Mouse (Mus musculus) embryo, embryonic 10.5 days (tissue): ENCODE results near the gene Olfr1404.
"Not testable (repeated sequence)": the region's sequence is repeated elsewhere in the genome, so short reads cannot be mapped to it uniquely, and the experiment has no call there.

Source experiments
- DNase-seq: peaks from one replicate; pipeline ENCODE4 v3.0.0-alpha.2; 2015; ENCODE audit warnings: low spot score

The Olfr1404 gene

DNA sequence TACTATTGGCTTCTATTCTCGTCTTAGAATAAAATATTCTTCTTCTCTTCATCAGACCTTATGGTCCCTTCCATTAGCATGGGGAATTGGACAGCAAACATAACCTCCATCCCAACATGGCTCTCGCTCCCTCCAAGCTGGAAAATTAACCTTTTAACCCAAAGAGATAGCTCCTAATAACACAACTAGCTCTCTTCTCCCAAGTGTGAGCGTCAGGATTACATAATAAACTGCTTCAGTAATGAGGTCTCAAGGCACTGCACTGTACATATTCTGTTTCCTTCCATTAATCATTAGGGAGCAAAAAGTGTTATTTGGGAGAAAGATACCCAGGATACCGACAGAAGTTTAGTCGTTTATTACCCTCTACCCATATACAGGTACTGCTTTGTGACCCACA lies at the start of gene Olfr1404:
Olfr1404 (plus strand) TSS at position 301 of the 400 bp plus-strand sequence.
- no peak for DNase-seq

DNA sequence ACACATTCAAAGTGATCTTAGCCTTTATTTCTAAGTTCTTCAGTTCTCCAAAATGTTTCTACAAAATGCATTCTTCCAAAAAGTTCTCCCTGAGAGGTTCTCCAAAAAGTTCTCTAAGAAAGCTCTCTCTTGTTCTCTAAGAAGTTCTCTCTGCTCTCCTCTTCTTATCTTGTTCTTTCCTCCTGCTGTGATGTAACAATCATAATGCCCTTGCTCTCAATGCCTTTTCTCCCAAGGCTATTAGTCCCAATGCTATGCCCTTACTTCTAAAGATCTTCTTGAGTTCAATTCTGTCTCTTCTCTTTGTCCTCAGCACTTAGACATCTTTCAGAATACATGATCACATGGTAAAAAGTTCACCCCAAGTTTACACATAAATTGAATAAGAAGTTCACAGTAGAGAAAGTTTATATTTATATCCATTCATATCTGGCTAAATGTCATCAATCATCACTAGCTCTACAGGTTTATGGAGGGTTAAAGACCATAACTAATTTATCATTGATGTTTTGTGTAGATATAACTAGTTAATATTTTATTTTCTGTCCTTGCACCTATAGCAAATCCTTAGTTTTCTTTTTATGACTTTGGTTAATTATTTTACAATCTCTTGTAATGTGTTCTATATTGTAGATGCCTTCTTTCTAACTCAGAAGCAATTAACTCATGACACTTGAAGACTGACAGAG lies 37.9 kb upstream of the Olfr1404 start:
- no peak for DNase-seq

DNA sequence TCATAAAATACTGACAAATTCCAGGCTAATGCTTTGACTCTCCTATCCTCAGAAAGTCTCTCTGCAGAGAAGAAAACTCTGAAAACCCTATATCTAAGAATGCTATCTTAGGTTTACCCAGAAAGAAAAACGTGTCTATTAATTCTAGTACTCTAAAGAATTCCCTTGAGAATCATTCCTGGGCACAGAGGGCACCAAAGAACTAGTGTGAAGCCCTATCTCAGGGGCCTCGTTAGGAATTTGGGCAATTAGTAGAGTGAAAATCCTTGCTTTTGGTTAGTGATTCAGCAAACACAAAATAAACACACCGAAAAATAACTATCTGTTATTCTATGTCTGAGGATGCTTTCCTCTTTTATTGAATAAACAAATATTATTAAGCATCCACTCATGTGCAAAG lies 21.7 kb upstream of the Olfr1404 start, which contains the start of gene Olfr1406:
Olfr1406 (minus strand) TSS at position 101 of the 400 bp plus-strand sequence.
- DNase-seq = no peak

DNA sequence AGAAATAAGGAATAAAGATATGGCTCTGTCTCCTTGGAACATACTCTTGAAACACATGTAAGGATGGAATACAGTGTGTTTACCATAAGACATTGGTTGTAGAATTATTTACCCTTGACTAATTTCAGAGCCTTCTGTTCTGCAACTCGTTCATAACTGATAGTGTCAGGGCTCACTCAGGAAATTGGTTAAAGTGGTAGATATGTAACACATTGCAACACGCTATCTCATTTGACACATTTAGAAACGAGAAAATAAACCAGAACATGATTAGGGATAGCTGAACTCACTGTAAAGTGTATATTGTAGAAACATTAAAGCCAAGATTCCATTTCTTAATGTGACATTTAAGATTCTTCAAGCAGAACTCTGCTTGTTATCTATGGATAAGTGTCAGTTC lies 20.1 kb upstream of the Olfr1404 start:
- no peak for DNase-seq

DNA sequence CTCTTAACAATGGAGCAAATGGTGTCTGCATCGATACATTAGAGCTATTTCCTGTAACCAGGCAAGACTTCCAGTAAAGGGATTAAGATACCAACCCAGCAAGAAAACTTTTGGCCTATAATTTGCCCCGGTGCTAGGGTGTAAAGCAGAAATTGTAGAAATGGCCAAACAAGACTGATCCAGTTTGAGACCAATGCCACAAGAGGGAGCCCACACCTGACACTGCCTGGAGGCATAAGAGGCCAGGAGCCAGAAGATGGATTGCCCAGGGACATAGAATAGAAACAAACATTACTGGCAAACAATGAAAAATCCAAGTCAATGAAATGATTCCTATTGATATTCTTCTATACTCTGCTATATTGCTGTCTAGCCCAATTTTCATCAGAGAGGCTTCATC lies 15.8 kb upstream of the Olfr1404 start:
- no peak for DNase-seq

DNA sequence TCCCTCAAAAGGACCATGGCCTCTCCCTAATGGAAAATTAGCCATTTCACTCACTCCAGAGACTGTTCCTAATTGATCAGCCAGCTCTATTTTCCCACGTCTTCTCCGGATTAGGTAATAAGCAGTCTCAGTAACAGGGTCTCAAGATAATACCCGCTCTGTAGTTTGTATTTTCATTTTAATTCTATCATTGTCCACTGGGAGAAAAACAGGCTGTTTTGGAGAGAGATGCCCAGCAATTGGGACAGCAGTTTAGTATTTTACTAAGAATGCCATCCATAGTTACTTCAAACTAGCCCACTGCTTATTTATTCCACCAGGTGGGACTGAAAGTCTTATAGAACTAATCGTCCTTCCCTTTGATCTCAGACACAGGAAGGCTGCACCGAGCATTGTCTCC lies 14.7 kb upstream of the Olfr1404 start, which contains the start of gene Olfr218:
Olfr218 (plus strand) TSS at position 301 of the 400 bp plus-strand sequence.
- DNase-seq = no peak

DNA sequence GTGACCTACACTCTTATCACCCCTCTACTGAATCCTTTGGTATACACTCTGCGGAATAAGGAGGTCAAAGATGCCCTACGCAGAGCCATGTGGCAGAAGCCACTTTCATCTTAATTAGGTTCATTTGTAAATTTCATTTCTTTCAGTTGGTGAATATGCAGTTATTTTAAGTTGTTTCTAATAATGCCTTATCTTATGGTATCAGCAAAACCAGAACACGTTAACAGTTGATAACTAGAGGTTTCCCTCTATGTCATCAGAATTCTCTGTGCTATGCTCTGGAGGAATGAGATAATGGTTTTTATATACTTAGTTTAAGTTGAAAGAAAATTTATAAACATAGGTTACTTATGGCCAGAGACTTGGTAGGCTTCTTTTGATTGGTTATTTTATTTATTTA lies 4.3 kb downstream of the Olfr1404 start:
- no peak for DNase-seq

DNA sequence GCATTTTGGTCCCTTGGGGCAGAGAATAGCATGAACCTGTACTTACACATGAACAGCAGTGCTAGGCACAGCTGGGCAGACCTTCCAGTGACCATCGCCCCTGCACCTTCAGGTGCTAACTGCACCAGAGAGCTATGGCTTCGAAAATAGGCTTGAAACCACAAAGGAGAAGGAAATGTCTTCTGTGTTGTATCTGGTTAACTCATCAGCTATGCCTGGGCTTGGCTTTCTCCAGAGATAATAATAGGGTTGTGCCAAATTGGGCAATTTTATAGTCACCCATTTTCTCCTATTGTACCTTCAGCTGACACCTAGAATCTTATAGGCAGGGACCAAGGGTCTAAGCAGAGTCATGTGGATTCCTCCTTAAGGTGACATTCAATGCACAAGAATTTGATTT lies 14.9 kb downstream of the Olfr1404 start, which contains the start of gene Fcer1a:
Fcer1a (minus strand) TSS at position 134 of the 400 bp plus-strand sequence.
- DNase-seq = no peak

DNA sequence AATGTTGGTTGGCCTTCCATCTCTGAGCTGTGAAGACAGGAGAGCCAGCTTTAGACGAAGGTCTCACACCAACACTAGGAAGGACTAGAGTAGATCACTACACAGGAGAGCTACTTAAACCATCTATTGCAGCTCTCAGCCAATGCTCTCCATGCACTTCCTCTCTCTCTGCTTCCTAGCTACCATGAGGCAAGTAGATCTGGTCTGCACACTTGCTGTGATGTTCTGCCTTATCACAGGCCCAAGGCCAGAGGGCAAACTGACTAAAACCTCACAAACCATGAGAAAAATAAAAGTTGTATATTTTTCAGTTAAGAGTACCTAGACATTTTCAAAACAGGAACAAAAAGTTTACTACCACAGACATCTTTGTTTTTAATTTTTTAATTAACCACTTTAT lies 24.8 kb downstream of the Olfr1404 start:
- DNase-seq = not testable (repeated sequence)

DNA sequence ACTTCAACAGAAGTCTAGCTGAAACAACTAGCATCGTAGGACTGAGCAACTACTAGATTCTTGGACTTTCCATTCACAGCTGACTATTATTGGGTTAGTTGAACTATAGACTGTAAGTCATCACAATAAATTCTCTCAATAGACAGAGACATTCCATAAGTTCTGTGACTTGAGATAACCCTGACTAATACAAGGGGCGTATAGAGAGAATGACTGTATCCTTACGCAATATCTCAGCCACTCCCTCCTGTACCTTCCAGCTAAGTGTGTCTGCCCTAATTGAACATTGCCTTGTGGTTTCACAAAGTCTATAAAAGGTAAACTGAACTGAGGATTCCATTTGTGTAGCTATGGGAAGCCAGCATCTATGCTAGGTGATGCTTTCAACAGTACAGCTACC lies 37.7 kb downstream of the Olfr1404 start:
- DNase-seq = no peak

DNA sequence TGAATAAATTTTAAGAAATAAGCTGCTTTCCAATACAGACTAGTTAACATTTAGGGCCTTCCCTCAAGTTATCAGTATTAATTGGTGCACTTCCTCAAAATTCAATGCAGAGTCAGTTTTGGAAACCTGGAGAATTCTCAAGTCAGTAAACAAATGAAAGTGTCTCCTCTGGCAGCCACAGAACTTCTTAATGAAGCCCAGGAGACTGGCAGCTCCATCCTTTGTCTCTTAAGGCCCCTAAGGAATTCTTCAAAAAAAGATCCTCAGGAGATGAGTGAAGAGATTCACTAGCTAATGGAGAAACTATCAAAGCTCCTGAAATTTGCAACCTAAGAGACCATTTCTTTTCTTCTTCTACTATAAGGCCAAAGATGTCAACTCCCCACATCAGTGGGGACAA lies 53.5 kb downstream of the Olfr1404 start, which contains the start of gene Olfr418:
Olfr418 (plus strand) TSS at position 301 of the 400 bp plus-strand sequence.
- no peak for DNase-seq
